Mouse (Mus musculus) hindbrain, embryonic 12.5 days (tissue): Measurements from ENCODE around the gene Gm13030. TPM values are rescaled to one million over a fixed set of nuclear protein-coding genes. Genes with fewer than 3 reads are reported as not detected.
A peak's percentile ranks its signal among the peaks of the same experiment; 100 is the strongest.

ENCODE experiments used
- ATAC-seq: fragments of 200-750 bp; cut with Nextera tagmentation; 2 replicates; pipeline ENCODE4 v1.8.0; 2017; ENCODE audit warnings: moderate TSS enrichment; ENCODE audit not compliant: low FRiP score
- H3K27ac ChIP-seq: fragments of 300-500 bp; sonication (generic); 2 replicates; pipeline ENCODE4 v1.5.1; 2016; ENCODE audit warnings: mild to moderate bottlenecking
- H3K27me3 ChIP-seq: fragments of 300-500 bp; sonication (generic); 2 replicates; pipeline ENCODE4 v1.6.1; 2016; ENCODE audit warnings: mild to moderate bottlenecking
- H3K36me3 ChIP-seq: fragments of 300-500 bp; sonication (generic); 2 replicates; pipeline ENCODE4 v1.6.1; 2016; ENCODE audit warnings: mild to moderate bottlenecking
- H3K4me1 ChIP-seq: fragments of 300-500 bp; sonication (generic); 2 replicates; pipeline ENCODE4 v1.6.1; 2016
- H3K4me2 ChIP-seq: fragments of 300-500 bp; sonication (generic); replicated peaks from 2 replicates; pipeline ENCODE4 v1.6.1; 2016; ENCODE audit warnings: mild to moderate bottlenecking
- H3K4me3 ChIP-seq: fragments of 300-500 bp; sonication (generic); 2 replicates; pipeline ENCODE4 v1.5.1; 2016; ENCODE audit warnings: mild to moderate bottlenecking
- H3K9ac ChIP-seq: fragments of 300-500 bp; sonication (generic); 2 replicates; pipeline ENCODE4 v1.6.1; 2016; ENCODE audit warnings: mild to moderate bottlenecking, moderate library complexity
- H3K9me3 ChIP-seq: fragments of 300-500 bp; sonication (generic); replicated peaks from 2 replicates; pipeline ENCODE4 v1.6.1; 2016; ENCODE audit warnings: mild to moderate bottlenecking
- WGBS: fragments of 180-500 bp; shearing (Covaris S2); methylation state at CpG from one replicate; pipeline ENCODE4 v1.1.7; 2016; 5-methylcytosine and 5-hydroxymethylcytosine counted together
- polyA plus RNA-seq: library from polyadenylated mRNA; unstranded; fragments of >200 nt; fragmentation: Nextera tagmentation; extraction: Ambion mirVana; gene quantifications from 2 replicates; pipeline ENCODE4 v1.2.1, GENCODE M21; 2016

The Gm13030 gene
- polyA plus RNA-seq, 1 experiment from 2014 or later, result not detected

GRCm38 (mm10) chr4:138863344-138863998 is 10.3 kb downstream of the Gm13030 start, which contains the start of gene Pla2g5:
TSS of gene Pla2g5 (minus strand) at chr4:138863482.
- WGBS, result 74% methylated on average over 10 of the region's 10 CpGs
- H3K4me3 ChIP-seq, result no peak within 1 kb of the TSS
- no peak within 1 kb of the TSS for H3K27ac ChIP-seq
- H3K9me3 ChIP-seq, result no peaks in the 10 kb centered on the region
- peaks cover 6% of the 10 kb centered on the region; the same call in 1 of the 2 replicates for H3K4me1 ChIP-seq
- ATAC-seq, result no peak
- H3K27me3 ChIP-seq, result no peaks in the 10 kb centered on the region
- H3K9ac ChIP-seq, result no peak within 1 kb of the TSS
- H3K4me2 ChIP-seq, result no peak within 1 kb of the TSS
- no peaks in the 10 kb centered on the region for H3K36me3 ChIP-seq

GRCm38 (mm10) chr4:138859728-138860127 is 14.0 kb downstream of the Gm13030 start:
- peak; percentile 87 for ATAC-seq
- Histone ChIP-seq H3K4me3 (peak overlapping the region; percentile 14), H3K9ac (no peak overlapping the region), H3K4me2 (peak overlapping the region; percentile 40), H3K27ac (no peak overlapping the region), H3K36me3 (no peaks in the 10 kb centered on the region), H3K4me1 (peaks cover 6% of the 10 kb centered on the region; the same call in 1 of the 2 replicates), H3K9me3 (no peaks in the 10 kb centered on the region), H3K27me3 (no peaks in the 10 kb centered on the region)
- 8% methylated on average over 13 of the region's 13 CpGs for WGBS

- H3K27ac ChIP-seq, result no peak overlapping the region
- no peak overlapping the region for H3K9ac ChIP-seq
- no peaks in the 10 kb centered on the region for H3K27me3 ChIP-seq
- H3K9me3 ChIP-seq, result no peaks in the 10 kb centered on the region
- H3K4me2 ChIP-seq, result peak overlapping the region; percentile 40
- H3K4me3 ChIP-seq, result peak overlapping the region; percentile 14
- peaks cover 6% of the 10 kb centered on the region; the same call in 1 of the 2 replicates for H3K4me1 ChIP-seq
- ATAC-seq, result 0 out of 2 replicates have a peak, but pooled peaks have one; percentile 66
- WGBS, result 22% methylated on average over 9 of the region's 9 CpGs
- no peaks in the 10 kb centered on the region for H3K36me3 ChIP-seq
Observed at GRCm38 (mm10) chr4:138859245-138859644, 14.5 kb downstream of the Gm13030 start.

GRCm38 (mm10) chr4:138858446-138858845 is 15.3 kb downstream of the Gm13030 start:
- H3K4me1 ChIP-seq, result peaks cover 6% of the 10 kb centered on the region; the same call in 1 of the 2 replicates
- no peaks in the 10 kb centered on the region for H3K9me3 ChIP-seq
- no peaks in the 10 kb centered on the region for H3K36me3 ChIP-seq
- no peak for ATAC-seq
- WGBS, result 83% methylated on average over 15 of the region's 15 CpGs
- no peak overlapping the region for H3K4me2 ChIP-seq
- H3K9ac ChIP-seq, result no peak overlapping the region
- H3K27ac ChIP-seq, result no peak overlapping the region
- H3K4me3 ChIP-seq, result no peak overlapping the region
- H3K27me3 ChIP-seq, result no peaks in the 10 kb centered on the region

GRCm38 (mm10) chr4:138857576-138857975 is 16.2 kb downstream of the Gm13030 start:
- Histone ChIP-seq H3K4me3 (no peak overlapping the region), H3K4me2 (no peak overlapping the region), H3K36me3 (no peaks in the 10 kb centered on the region), H3K9me3 (no peaks in the 10 kb centered on the region), H3K9ac (no peak overlapping the region), H3K4me1 (peaks cover 6% of the 10 kb centered on the region; the same call in 1 of the 2 replicates), H3K27ac (no peak overlapping the region), H3K27me3 (peaks cover 3% of the 10 kb centered on the region)
- no peak for ATAC-seq
- WGBS, result 90% methylated on average over 10 of the region's 10 CpGs

- no peak overlapping the region for H3K4me2 ChIP-seq
- 26% methylated on average over 7 of the region's 7 CpGs for whole genome bisulfite sequencing
Observed at GRCm38 (mm10) chr4:138856491-138856890, 17.3 kb downstream of the Gm13030 start.

GRCm38 (mm10) chr4:138855092-138855632 is 18.6 kb downstream of the Gm13030 start:
- ATAC-seq, result no peak
- Histone ChIP-seq H3K9me3 (no peaks in the 10 kb centered on the region), H3K9ac (no peak overlapping the region), H3K4me2 (no peak overlapping the region), H3K36me3 (no peaks in the 10 kb centered on the region), H3K4me3 (no peak overlapping the region), H3K27me3 (peaks cover 5% of the 10 kb centered on the region), H3K27ac (no peak overlapping the region), H3K4me1 (peaks cover 4% of the 10 kb centered on the region; the same call in 1 of the 2 replicates)
- 90% methylated on average over 9 of the region's 9 CpGs for WGBS

More at GRCm38 (mm10) chr4:138856491-138856890, 17.3 kb downstream of the Gm13030 start:
- Histone ChIP-seq H3K9me3 (no peaks in the 10 kb centered on the region), H3K27ac (no peak overlapping the region), H3K36me3 (no peaks in the 10 kb centered on the region), H3K9ac (no peak overlapping the region), H3K4me1 (peaks cover 6% of the 10 kb centered on the region; the same call in 1 of the 2 replicates), H3K27me3 (peaks cover 5% of the 10 kb centered on the region), H3K4me3 (no peak overlapping the region)
- ATAC-seq, result no peak

- no peaks in the 10 kb centered on the region for H3K9me3 ChIP-seq
- 83% methylated on average over 6 of the region's 6 CpGs for WGBS
- no peak for ATAC-seq
- no peaks in the 10 kb centered on the region for H3K4me1 ChIP-seq
- no peak overlapping the region for H3K27ac ChIP-seq
- peaks cover 5% of the 10 kb centered on the region for H3K27me3 ChIP-seq
- H3K4me2 ChIP-seq, result no peak overlapping the region
- H3K4me3 ChIP-seq, result no peak overlapping the region
- H3K9ac ChIP-seq, result no peak overlapping the region
- no peaks in the 10 kb centered on the region for H3K36me3 ChIP-seq
Observed at GRCm38 (mm10) chr4:138852961-138853360, 20.8 kb downstream of the Gm13030 start.

- WGBS, result 8% methylated on average over 4 of the region's 4 CpGs
Observed at GRCm38 (mm10) chr4:138851463-138851862, 22.3 kb downstream of the Gm13030 start.

GRCm38 (mm10) chr4:138841386-138841785 is 32.4 kb downstream of the Gm13030 start:
- no peak for ATAC-seq
- H3K4me2 ChIP-seq, result no peak overlapping the region
- H3K36me3 ChIP-seq, result no peaks in the 10 kb centered on the region
- no peaks in the 10 kb centered on the region for H3K4me1 ChIP-seq
- WGBS, result 93% methylated on average over 7 of the region's 7 CpGs
- H3K4me3 ChIP-seq, result no peak overlapping the region
- no peaks in the 10 kb centered on the region for H3K27me3 ChIP-seq
- H3K9ac ChIP-seq, result no peak overlapping the region
- no peak overlapping the region for H3K27ac ChIP-seq
- H3K9me3 ChIP-seq, result peaks cover 25% of the 10 kb centered on the region; the same call in 1 of the 2 replicates

More at GRCm38 (mm10) chr4:138851463-138851862, 22.3 kb downstream of the Gm13030 start:
- H3K9me3 ChIP-seq, result no peaks in the 10 kb centered on the region
- H3K9ac ChIP-seq, result no peak overlapping the region
- no peaks in the 10 kb centered on the region for H3K36me3 ChIP-seq
- no peak overlapping the region for H3K27ac ChIP-seq
- H3K4me2 ChIP-seq, result no peak overlapping the region
- no peaks in the 10 kb centered on the region for H3K4me1 ChIP-seq
- no peak overlapping the region for H3K4me3 ChIP-seq
- ATAC-seq, result 0 out of 2 replicates have a peak, but pooled peaks have one; percentile 38
- peaks cover 5% of the 10 kb centered on the region for H3K27me3 ChIP-seq

GRCm38 (mm10) chr4:138840726-138841125 is 33.0 kb downstream of the Gm13030 start:
- ATAC-seq, result no peak
- no peak overlapping the region for H3K4me3 ChIP-seq
- no peaks in the 10 kb centered on the region for H3K27me3 ChIP-seq
- H3K9ac ChIP-seq, result no peak overlapping the region
- peaks cover 25% of the 10 kb centered on the region; the same call in 1 of the 2 replicates for H3K9me3 ChIP-seq
- no peaks in the 10 kb centered on the region for H3K4me1 ChIP-seq
- H3K4me2 ChIP-seq, result no peak overlapping the region
- H3K36me3 ChIP-seq, result no peaks in the 10 kb centered on the region
- 78% methylated on average over 8 of the region's 8 CpGs for WGBS
- no peak overlapping the region for H3K27ac ChIP-seq

- no peak for ATAC-seq
- no peaks in the 10 kb centered on the region for H3K4me1 ChIP-seq
- H3K27ac ChIP-seq, result no peak overlapping the region
- no peak overlapping the region for H3K4me2 ChIP-seq
- whole genome bisulfite sequencing, result 85% methylated on average over 6 of the region's 6 CpGs
- no peak overlapping the region for H3K9ac ChIP-seq
- H3K4me3 ChIP-seq, result no peak overlapping the region
- no peaks in the 10 kb centered on the region for H3K27me3 ChIP-seq
- H3K9me3 ChIP-seq, result peaks cover 20% of the 10 kb centered on the region; the same call in 1 of the 2 replicates
- H3K36me3 ChIP-seq, result no peaks in the 10 kb centered on the region
Observed at GRCm38 (mm10) chr4:138839806-138840205, 34.0 kb downstream of the Gm13030 start.
